Mouse (Mus musculus): ENCODE measurements around the gene Duxf3.
A peak's percentile ranks its signal among the peaks of the same experiment; 100 is the strongest.
"Not testable (repeated sequence)": the region's sequence is repeated elsewhere in the genome, so short reads cannot be mapped to it uniquely, and the experiment has no call there.

The Duxf3 gene

GRCm38 (mm10) chr10:58232641-58232969, at the start of gene Duxf3:
Gene Duxf3 (minus strand): TSS chr10:58232675.
- not testable (repeated sequence) for DNase-seq

DNA sequence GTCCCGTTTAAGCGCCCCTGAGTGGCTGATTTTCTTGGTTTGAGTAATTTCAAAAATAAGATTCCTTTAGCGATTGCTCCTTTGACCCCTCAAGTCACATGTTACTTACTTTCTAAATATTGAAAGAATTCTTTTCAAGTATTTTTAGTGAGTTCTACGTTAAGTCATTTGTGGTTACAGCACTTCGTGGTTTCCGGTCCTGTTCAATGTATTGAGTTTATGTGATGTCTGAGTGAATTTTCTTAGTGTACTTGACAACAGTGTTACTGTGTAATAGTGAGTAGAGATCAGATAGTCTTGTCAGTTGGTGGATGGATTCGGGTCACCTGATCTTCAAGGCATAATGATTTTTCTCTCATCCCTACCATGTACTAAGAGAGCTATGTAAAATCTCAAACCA, 49.8 kb upstream of the Duxf3 start:
- no peak for DNase-seq

DNA sequence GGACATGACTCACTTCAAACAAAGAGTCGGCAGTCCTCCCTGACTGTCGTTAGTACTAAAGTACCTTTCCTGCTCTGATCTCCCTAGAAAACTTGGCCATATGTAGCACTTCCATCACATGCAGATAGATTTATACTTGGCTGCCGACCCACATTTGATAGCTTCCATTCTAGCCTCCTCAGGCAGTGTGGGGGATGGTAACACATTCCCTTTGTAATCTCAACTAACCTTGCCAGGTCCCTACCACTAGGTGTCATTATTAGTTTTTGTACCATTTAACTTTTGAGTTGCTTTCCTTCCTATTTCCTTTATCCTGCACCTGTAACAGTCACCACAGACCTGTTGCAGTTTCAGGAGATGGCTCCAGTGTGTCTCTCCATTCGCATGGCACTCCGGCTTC, 26.0 kb upstream of the Duxf3 start:
- no peak for DNase-seq

- no peak for DNase-seq
These were observed 23.5 kb upstream of the Duxf3 start for GRCm38 (mm10) chr10:58255954-58256353.

- peak; percentile 93 for DNase-seq
These were observed 22.9 kb upstream of the Duxf3 start, which contains the start of gene Gcc2 for GRCm38 (mm10) chr10:58255213-58255892. Gene Gcc2 (plus strand): TSS chr10:58255497.

DNA sequence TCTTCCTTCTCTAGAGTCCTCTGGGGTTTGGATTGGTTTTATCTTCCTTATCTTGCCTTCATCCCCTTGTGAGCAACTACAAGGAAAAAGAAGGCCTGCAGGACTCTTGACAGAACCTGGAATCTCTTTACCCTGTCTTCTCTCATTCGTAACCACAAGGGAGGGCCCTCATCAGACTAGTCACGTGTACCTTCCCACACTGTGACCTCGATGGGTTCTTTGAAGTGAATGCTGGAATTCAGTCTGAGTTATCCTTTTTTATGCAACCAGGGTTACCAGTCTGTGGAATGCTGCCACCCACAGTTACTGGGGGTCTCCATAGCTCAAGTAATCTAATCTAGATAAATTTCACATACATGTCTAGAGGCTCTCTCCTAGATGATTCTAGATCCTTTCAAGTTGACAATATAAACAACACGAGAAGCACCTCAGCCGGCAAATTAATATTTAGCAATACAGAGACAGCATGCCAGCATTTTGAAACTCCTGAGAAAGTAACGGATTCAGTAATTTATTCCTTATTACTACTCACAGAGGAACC, 22.2 kb upstream of the Duxf3 start:
- DNase-seq: no peak

GRCm38 (mm10) chr10:58249535-58249934, 17.1 kb upstream of the Duxf3 start:
- no peak for DNase-seq

GRCm38 (mm10) chr10:58238984-58239740, 6.7 kb upstream of the Duxf3 start:
- peak; percentile 60 for DNase-seq

- no peak for DNase-seq
These were observed 4.1 kb upstream of the Duxf3 start, which contains the start of gene Gm4981 for GRCm38 (mm10) chr10:58236613-58237012. Gene Gm4981 (minus strand): TSS chr10:58236701.

DNA sequence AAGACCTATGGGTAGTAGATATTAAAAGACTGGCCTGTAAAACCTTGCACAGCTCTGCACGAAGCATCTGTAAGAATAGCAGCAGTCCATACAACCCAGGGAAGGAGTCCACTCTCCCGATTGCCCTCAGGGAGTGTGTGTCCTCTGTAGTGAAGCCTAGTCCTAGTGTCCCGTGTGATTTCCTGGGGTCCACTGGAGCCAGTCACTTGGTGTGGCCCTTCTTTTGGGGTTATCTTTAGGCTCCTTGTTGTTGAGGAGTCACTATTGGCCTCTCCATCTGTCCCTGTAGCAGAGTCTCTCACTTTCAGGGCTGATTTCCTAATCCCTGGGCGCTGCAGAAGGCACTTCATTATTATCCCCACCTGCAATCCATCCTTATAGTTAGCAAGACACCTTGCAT, 2.5 kb upstream of the Duxf3 start:
- DNase-seq: not testable (repeated sequence)

- DNase-seq: not testable (repeated sequence)
These were observed 1.3 kb upstream of the Duxf3 start for GRCm38 (mm10) chr10:58233740-58234121.

DNA sequence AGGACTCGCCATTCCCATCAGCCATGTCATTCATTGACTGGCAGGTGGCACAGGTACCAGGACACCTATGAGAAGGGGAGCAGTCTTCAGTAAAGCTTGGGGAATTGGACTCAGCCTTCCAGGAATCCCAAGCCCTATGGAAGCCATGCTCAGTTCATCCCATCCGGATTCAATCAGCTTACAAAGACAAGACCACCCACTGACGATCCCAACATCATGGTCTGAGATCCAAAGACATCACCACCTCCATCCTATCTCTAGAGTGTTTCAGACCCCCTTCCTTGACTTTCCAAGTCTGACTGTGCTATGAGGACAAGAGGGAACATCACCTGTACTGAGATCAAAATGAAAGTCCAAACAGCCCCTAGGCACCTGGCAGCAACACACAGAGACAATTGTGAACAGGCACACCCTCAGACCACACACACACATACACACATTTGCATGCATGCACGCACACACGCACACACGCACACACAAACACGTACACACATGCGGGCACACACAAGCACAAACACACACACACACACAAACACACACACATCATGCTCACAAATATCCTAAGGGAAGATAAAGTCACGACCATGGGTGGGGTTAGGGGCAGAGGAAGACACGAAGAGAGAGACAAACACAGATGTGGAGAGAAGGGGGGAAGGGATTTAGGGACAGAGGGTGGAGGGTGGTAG, 722 bp upstream of the Duxf3 start:
- not testable (repeated sequence) for DNase-seq

GRCm38 (mm10) chr10:58231779-58232640, 465 bp downstream of the Duxf3 start:
- DNase-seq: peak; percentile 77

DNA sequence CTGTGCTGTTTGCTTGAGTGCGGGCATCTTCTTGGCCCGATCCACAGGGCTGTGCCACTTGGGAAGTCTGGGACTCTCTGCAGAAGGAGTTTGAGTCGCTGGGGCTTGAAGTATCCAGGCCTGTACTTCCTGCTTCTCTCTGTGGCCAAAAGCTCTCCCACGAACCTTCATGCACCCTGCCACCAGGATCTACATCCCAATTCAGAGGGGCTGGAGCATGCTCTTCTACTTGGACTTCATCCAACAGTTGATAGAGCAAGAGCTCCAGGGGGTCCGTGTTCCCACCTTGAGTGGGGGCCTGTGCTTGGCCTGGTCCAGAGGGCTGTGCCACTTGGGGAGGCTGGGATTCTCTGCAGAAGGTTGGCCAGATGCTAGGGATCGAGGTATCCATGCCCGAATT, 1.4 kb downstream of the Duxf3 start:
- not testable (repeated sequence) for DNase-seq

- not testable (repeated sequence) for DNase-seq
These were observed 2.5 kb downstream of the Duxf3 start for GRCm38 (mm10) chr10:58230021-58230420.

DNA sequence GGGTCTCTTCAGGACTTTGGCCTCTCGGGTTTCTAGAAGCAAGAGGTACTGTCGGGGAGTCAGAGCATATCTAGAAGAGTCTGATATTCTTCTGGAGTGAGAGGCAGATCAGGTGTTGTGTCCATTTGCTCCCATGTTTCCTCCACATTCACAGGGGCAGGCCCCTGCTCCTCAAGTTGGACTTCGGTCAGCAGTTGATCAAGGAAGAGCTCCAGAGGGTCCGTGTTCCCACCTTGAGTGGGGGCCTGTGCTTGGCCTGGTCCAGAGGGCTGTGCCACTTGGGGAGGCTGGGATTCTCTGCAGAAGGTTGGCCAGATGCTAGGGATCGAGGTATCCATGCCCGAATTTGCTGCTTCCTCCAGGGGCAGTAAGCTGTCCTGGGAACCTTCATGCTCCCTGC, 4.7 kb downstream of the Duxf3 start:
- not testable (repeated sequence) for DNase-seq

- not testable (repeated sequence) for DNase-seq
These were observed 6.1 kb downstream of the Duxf3 start for GRCm38 (mm10) chr10:58226357-58226756.

- not testable (repeated sequence) for DNase-seq
These were observed 7.4 kb downstream of the Duxf3 start, which contains the start of gene AW822073 for GRCm38 (mm10) chr10:58224827-58225785. Gene AW822073 (minus strand): TSS chr10:58224930.

GRCm38 (mm10) chr10:58223972-58224805, 8.3 kb downstream of the Duxf3 start:
- DNase-seq: peak; percentile 74

DNA sequence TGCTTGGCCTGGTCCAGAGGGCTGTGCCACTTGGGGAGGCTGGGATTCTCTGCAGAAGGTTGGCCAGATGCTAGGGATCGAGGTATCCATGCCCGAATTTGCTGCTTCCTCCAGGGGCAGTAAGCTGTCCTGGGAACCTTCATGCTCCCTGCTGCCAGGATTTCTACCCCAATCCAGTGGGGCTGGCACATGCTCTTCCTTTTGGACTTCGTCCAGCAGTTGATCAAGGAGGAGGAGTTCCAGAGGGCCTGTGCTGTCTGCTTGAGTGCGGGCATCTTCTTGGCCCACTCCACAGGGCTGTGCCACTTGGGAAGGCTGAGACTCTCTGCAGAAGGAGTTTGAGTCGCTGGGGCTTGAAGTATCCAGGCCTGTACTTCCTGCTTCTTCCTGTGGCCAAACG, 9.3 kb downstream of the Duxf3 start:
- DNase-seq: not testable (repeated sequence)

Data from right cerebral cortex, postnatal 25 days (tissue).